19 mouse cellular contexts compared by ENCODE assay signal in the genomic region with DNA sequence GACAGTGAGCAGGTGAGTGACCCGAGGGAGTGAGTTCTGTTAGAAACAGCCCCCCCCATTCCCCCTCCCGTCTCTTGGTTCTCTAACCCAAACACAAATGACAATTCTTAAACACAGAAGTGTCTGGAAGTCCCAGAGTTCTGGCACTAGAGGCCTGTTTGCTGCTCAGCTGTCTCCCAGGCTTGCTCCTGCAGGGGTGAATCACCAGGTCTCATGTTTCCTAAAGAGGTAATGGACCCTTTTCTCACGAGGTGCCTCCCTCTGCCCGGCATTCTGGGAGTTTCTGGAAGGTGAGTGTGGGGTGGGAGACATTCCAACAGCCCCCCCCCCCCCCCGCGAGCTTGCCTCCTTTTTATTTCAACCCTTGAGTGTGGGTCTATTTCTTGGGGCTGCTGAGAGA. TPM values are rescaled to one million over a fixed set of nuclear protein-coding genes. Genes with fewer than 3 reads are reported as not detected.
DNase-seq lines count a peak whose midpoint lies in the region; ATAC-seq and TF ChIP-seq lines count a peak whose summit lies in the region.
"Had no signal": no experiment of that assay in that cellular context is flagged by ENCODE, and none has a peak within 500 bp of the region (broad histone marks: within the 10 kb centered on the region; RNA-seq: fewer than 3 reads in every experiment).

No protein-coding gene starts in this region.

- H3K9ac ChIP-seq in embryonic facial prominence, embryonic 12.5 days, result no peak overlapping the region; the same call in 1 of the 2 replicates
- H3K9ac ChIP-seq in limb, embryonic 12.5 days (replicated peaks), result no peak overlapping the region
- H3K9ac ChIP-seq: embryonic facial prominence, embryonic 15.5 days; forebrain, embryonic 12.5 days; hindbrain, embryonic 12.5 days; neural tube, embryonic 13.5 days; stomach, embryonic 15.5 days had no signal

- H3K36me3 ChIP-seq in embryonic facial prominence, embryonic 12.5 days, result no peaks in the 10 kb centered on the region
- no peaks in the 10 kb centered on the region for H3K36me3 ChIP-seq in limb, embryonic 12.5 days
- no peaks in the 10 kb centered on the region for H3K36me3 ChIP-seq in thymus, adult 2 months (ENCODE audit: control insufficient read depth, insufficient read depth, low read length)
- H3K36me3 ChIP-seq: embryonic facial prominence, embryonic 15.5 days; forebrain, embryonic 12.5 days; hindbrain, embryonic 12.5 days; neural tube, embryonic 13.5 days; stomach, embryonic 15.5 days had no signal

- DNase-seq in gastrocnemius, adult 18-20 months (ENCODE audit: low spot score), result peak; percentile 55
- DNase-seq in gastrocnemius, postnatal 14 days, result no peak
- peak; percentile 53 for DNase-seq in 3134 (ENCODE audit: extremely low read depth, insufficient read length, low spot score)
- DNase-seq in thymus, adult 2 months, result no peak
- DNase-seq in heart, postnatal 25 days (ENCODE audit: low spot score), result no peak
- DNase-seq: cerebellum, adult 9-11 months; gastrocnemius, postnatal 36 days; layer of hippocampus, postnatal 36 days; liver; thymus, postnatal 14 days had no signal

- peaks cover 11% of the 10 kb centered on the region; the same call in 1 of the 2 replicates for H3K4me1 ChIP-seq in embryonic facial prominence, embryonic 12.5 days
- peaks cover 11% of the 10 kb centered on the region; the same call in 1 of the 2 replicates for H3K4me1 ChIP-seq in limb, embryonic 12.5 days (replicated peaks)
- no peaks in the 10 kb centered on the region for H3K4me1 ChIP-seq in thymus, adult 2 months (replicated peaks; ENCODE audit: control insufficient read depth, insufficient read depth, low read length)
- H3K4me1 ChIP-seq: forebrain, embryonic 12.5 days; neural tube, embryonic 13.5 days had no signal

- intact Hi-C loops in gastrocnemius, postnatal 14 days (cut with DNase I; ENCODE audit: low total_unique reads), result no loop called here
- intact Hi-C loops in heart, postnatal 25 days (cut with DNase I), result no loop called here

- H3K27ac ChIP-seq in embryonic facial prominence, embryonic 12.5 days, result 0 out of 2 replicates have a peak overlapping the region, but pooled peaks have one; percentile 11
- H3K27ac ChIP-seq in limb, embryonic 12.5 days, result peak overlapping the region; percentile 45; the same call in 1 of the 2 replicates
- no peak overlapping the region for H3K27ac ChIP-seq in thymus, adult 2 months (ENCODE audit: control insufficient read depth, insufficient read depth, low read length)
- H3K27ac ChIP-seq: embryonic facial prominence, embryonic 15.5 days; forebrain, embryonic 12.5 days; hindbrain, embryonic 12.5 days; neural tube, embryonic 13.5 days; stomach, embryonic 15.5 days had no signal

- H3K4me2 ChIP-seq in embryonic facial prominence, embryonic 12.5 days (replicated peaks), result no peak overlapping the region
- H3K4me2 ChIP-seq in limb, embryonic 12.5 days, result no peak overlapping the region
- H3K4me2 ChIP-seq: embryonic facial prominence, embryonic 15.5 days; forebrain, embryonic 12.5 days; hindbrain, embryonic 12.5 days; midbrain, embryonic 11.5 days; neural tube, embryonic 13.5 days; stomach, embryonic 15.5 days had no signal

- H3K9me3 ChIP-seq in embryonic facial prominence, embryonic 12.5 days, result no peaks in the 10 kb centered on the region
- H3K9me3 ChIP-seq in limb, embryonic 12.5 days, result no peaks in the 10 kb centered on the region
- H3K9me3 ChIP-seq: embryonic facial prominence, embryonic 15.5 days; forebrain, embryonic 12.5 days; hindbrain, embryonic 12.5 days; neural tube, embryonic 13.5 days; stomach, embryonic 15.5 days had no signal

- no peak overlapping the region for H3K4me3 ChIP-seq in embryonic facial prominence, embryonic 12.5 days
- no peak overlapping the region for H3K4me3 ChIP-seq in limb, embryonic 12.5 days (replicated peaks)
- H3K4me3 ChIP-seq in thymus, adult 2 months (ENCODE audit: control insufficient read depth, insufficient read depth, low read length), result no peak overlapping the region
- H3K4me3 ChIP-seq: embryonic facial prominence, embryonic 15.5 days; forebrain, embryonic 12.5 days; hindbrain, embryonic 12.5 days; neural tube, embryonic 13.5 days; stomach, embryonic 15.5 days had no signal

- WGBS in embryonic facial prominence, embryonic 12.5 days, result 32% methylated on average over 6 of the region's 6 CpGs
- 36% methylated on average over 6 of the region's 6 CpGs for WGBS in limb, embryonic 12.5 days
- 69% methylated on average over 6 of the region's 6 CpGs for WGBS in thymus, adult 2 months

- TF ChIP-seq POLR2A in thymus, adult 2 months (IDR thresholded peaks at IDR 0.05; ENCODE audit: control insufficient read depth, extremely low read depth, insufficient read depth, low read length, poor library complexity), result no peak

- H3K27me3 ChIP-seq in embryonic facial prominence, embryonic 12.5 days, result no peaks in the 10 kb centered on the region
- H3K27me3 ChIP-seq in limb, embryonic 12.5 days, result no peaks in the 10 kb centered on the region
- H3K27me3 ChIP-seq in thymus, adult 2 months (ENCODE audit: control insufficient read depth, insufficient read depth, low read length), result no peaks in the 10 kb centered on the region
- H3K27me3 ChIP-seq: embryonic facial prominence, embryonic 15.5 days; forebrain, embryonic 12.5 days; hindbrain, embryonic 12.5 days; neural tube, embryonic 13.5 days; stomach, embryonic 15.5 days had no signal

- no peak for ATAC-seq in embryonic facial prominence, embryonic 12.5 days (ENCODE audit: insufficient number of reproducible peaks, insufficient read depth, low FRiP score, low TSS enrichment)
- no peak for ATAC-seq in limb, embryonic 12.5 days (ENCODE audit: insufficient number of reproducible peaks, insufficient read depth, low FRiP score, low TSS enrichment, low read depth)
- ATAC-seq: lung, postnatal 0 days had no signal

- no peak for TF ChIP-seq CTCF in thymus, adult 2 months (IDR thresholded peaks at IDR 0.05; ENCODE audit: borderline replicate concordance, control insufficient read depth, extremely low read depth, insufficient read depth, low read length, poor library complexity)

RNA-seq across cellular contexts. Expression of a gene that starts 49.4 kb away (rescaled TPM):
- 10 to 100 TPM; 10.4 to 15.0 TPM for total RNA-seq in gastrocnemius, adult 18-20 months (2021)
- total RNA-seq in gastrocnemius, postnatal 14 days (2021), result 10 to 100 TPM; 18.1 to 22.8 TPM
- 45.0 and 46.9 TPM in 2 replicates for polyA plus RNA-seq in embryonic facial prominence, embryonic 12.5 days (2016; fragmentation: Nextera tagmentation; extraction: Ambion mirVana)
- polyA plus RNA-seq in limb, embryonic 12.5 days (2016; fragmentation: Nextera tagmentation; extraction: Ambion mirVana), result 39.3 and 40.8 TPM in 2 replicates
- polyA plus RNA-seq in thymus, adult 2 months (2012; rRNA removed), result 209 and 215 TPM in 2 replicates
- total RNA-seq in heart, postnatal 25 days (2021), result 10 to 100 TPM; 27.2 TPM

RNA-seq across cellular contexts. Expression of a gene that starts 50.3 kb away (rescaled TPM):
- 100 to 1,000 TPM in 1 of 2 experiments, 10 to 100 TPM in 1; 95.1 to 169 TPM for total RNA-seq in gastrocnemius, adult 18-20 months (2021)
- 100 to 1,000 TPM in 1 of 2 experiments, 10 to 100 TPM in 1; 66.9 to 120 TPM for total RNA-seq in gastrocnemius, postnatal 14 days (2021)
- 7.1 and 7.8 TPM in 2 replicates for polyA plus RNA-seq in embryonic facial prominence, embryonic 12.5 days (2016; fragmentation: Nextera tagmentation; extraction: Ambion mirVana)
- polyA plus RNA-seq in limb, embryonic 12.5 days (2016; fragmentation: Nextera tagmentation; extraction: Ambion mirVana), result 3.7 and 4.0 TPM in 2 replicates
- polyA plus RNA-seq in thymus, adult 2 months (2012; rRNA removed), result 69.6 and 135 TPM in 2 replicates
- 10 to 100 TPM; 58.0 to 84.2 TPM for total RNA-seq in heart, postnatal 25 days (2021)

Comparison
In these comparisons a context has a peak if more than half of its experiments do, and no peak if none do; other contexts are left out.
1. DNase-seq: peak in gastrocnemius, adult 18-20 months (single experiment) and 3134 (single experiment); none in gastrocnemius, postnatal 14 days (single experiment), thymus, adult 2 months (single experiment) and heart, postnatal 25 days (single experiment).